Mouse (Mus musculus): ENCODE results near the gene Zfp429. TPM values are rescaled to one million over a fixed set of nuclear protein-coding genes. Genes with fewer than 3 reads are reported as not detected.

Gene Zfp429
- total RNA-seq, 1 experiment from 2014 or later: 13.6 TPM

Other genes with a start within 250 kb of the Zfp429 start
- gene Rsl1, start 226.6 kb downstream of the Zfp429 start, total RNA-seq (2017): 10.2 and 13.9 TPM in 2 replicates
- 4.4 and 6.6 TPM in 2 replicates for gene Zfp455, start 205.3 kb downstream of the Zfp429 start, total RNA-seq (2017)
- gene Zfp458, start 121.4 kb downstream of the Zfp429 start, total RNA-seq (2017): 3.6 and 5.8 TPM in 2 replicates
- gene Zfp457, start 93.3 kb downstream of the Zfp429 start, total RNA-seq (2017): 1.5 TPM in 1 of 2 replicates, not detected in the other
- 10.0 and 10.1 TPM in 2 replicates for gene Zfp595, start 67.2 kb downstream of the Zfp429 start, total RNA-seq (2017)
- 7.3 and 13.3 TPM in 2 replicates for gene Gm28044, start 39.3 kb downstream of the Zfp429 start, total RNA-seq (2017)
- 8.2 and 11.0 TPM in 2 replicates for gene Zfp953, start 39.2 kb downstream of the Zfp429 start, total RNA-seq (2017)
- 3.2 and 3.8 TPM in 2 replicates for gene Gm28041, start 24.1 kb downstream of the Zfp429 start, total RNA-seq (2017)
- 5.9 and 6.1 TPM in 2 replicates for gene Zfp456, start 24.0 kb downstream of the Zfp429 start, total RNA-seq (2017)
- gene Zfp459, start 21.6 kb upstream of the Zfp429 start, total RNA-seq (2017): 3.0 and 16.1 TPM in 2 replicates
- gene Zfp874a, start 51.8 kb upstream of the Zfp429 start, total RNA-seq (2017): 19.6 and 21.8 TPM in 2 replicates
- gene Zfp874b, start 84.4 kb upstream of the Zfp429 start, total RNA-seq (2017): 9.2 and 14.7 TPM in 2 replicates
- 9.8 and 22.2 TPM in 2 replicates for gene Zfp58, start 100.7 kb upstream of the Zfp429 start, total RNA-seq (2017)
- not detected in 2 replicates for gene Gm26965, start 126.3 kb upstream of the Zfp429 start, total RNA-seq (2017)
- gene Zfp87, start 126.4 kb upstream of the Zfp429 start, total RNA-seq (2017): 27.1 and 31.8 TPM in 2 replicates
- 13.8 and 34.3 TPM in 2 replicates for gene Zfp748, start 154.0 kb upstream of the Zfp429 start, total RNA-seq (2017)
- gene Zfp729b, start 209.9 kb upstream of the Zfp429 start, total RNA-seq (2017): 23.4 and 31.7 TPM in 2 replicates
- gene Gm49345, start 237.9 kb upstream of the Zfp429 start, total RNA-seq (2017): not detected in 2 replicates
- 17.4 and 21.3 TPM in 2 replicates for gene Zfp729a, start 238.0 kb upstream of the Zfp429 start, total RNA-seq (2017)